22 mouse cellular contexts compared by ENCODE assay signal in the genomic region with DNA sequence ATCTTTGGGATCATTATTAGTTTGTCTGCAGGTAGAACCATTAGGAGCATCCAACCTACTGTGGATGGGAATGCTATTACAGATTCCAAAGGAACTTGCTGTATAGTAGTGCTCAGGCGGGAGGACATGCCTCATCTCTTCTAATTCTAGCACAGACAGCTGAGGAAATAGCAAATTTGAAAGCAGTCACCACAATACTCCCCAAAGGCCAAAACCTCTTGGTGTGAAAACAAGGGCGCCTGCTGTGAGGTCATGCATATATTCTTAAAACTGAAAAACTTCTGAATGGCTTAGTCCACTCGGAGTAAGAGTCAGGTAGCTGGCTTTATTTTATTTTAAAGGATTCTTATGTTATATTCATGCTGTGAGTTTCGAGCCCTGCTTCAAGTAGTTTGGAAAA.
"Had no signal": no experiment of that assay in that cellular context is flagged by ENCODE, and none has a peak within 500 bp of the region (broad histone marks: within the 10 kb centered on the region; RNA-seq: fewer than 3 reads in every experiment).

No protein-coding gene starts in this region.

- H3K4me1 ChIP-seq: limb, embryonic 12.5 days; limb, embryonic 15.5 days; neural tube, embryonic 12.5 days; neural tube, embryonic 15.5 days had no signal

- H3K9ac ChIP-seq: limb, embryonic 12.5 days; limb, embryonic 15.5 days; liver, embryonic 12.5 days; liver, embryonic 15.5 days; neural tube, embryonic 12.5 days; neural tube, embryonic 15.5 days had no signal

- H3K4me3 ChIP-seq: limb, embryonic 12.5 days; limb, embryonic 15.5 days; liver, embryonic 12.5 days; liver, embryonic 15.5 days; neural tube, embryonic 12.5 days; neural tube, embryonic 15.5 days had no signal

- H3K4me2 ChIP-seq: limb, embryonic 12.5 days; limb, embryonic 15.5 days; liver, embryonic 12.5 days; liver, embryonic 15.5 days; midbrain, embryonic 11.5 days; neural tube, embryonic 12.5 days; neural tube, embryonic 15.5 days had no signal

- H3K27me3 ChIP-seq: limb, embryonic 12.5 days; limb, embryonic 15.5 days; liver, embryonic 12.5 days; liver, embryonic 15.5 days; megakaryocyte, embryonic 14.5 days; neural tube, embryonic 12.5 days; neural tube, embryonic 15.5 days had no signal

- DNase-seq: kidney, adult 18-20 months; kidney, adult 9 months; kidney, postnatal 14 days; kidney, postnatal 4 days; left cerebral cortex, postnatal 4 days; lung, adult 2 months; lung, postnatal 14 days; midbrain, embryonic 14.5 days; right cerebral cortex, adult 18-20 months; right cerebral cortex, postnatal 14 days; right cerebral cortex, postnatal 4 days; thymus, adult 2 months; thymus, postnatal 14 days; thymus, postnatal 4 days had no signal

- H3K9me3 ChIP-seq: limb, embryonic 12.5 days; limb, embryonic 15.5 days; liver, embryonic 12.5 days; liver, embryonic 15.5 days; neural tube, embryonic 12.5 days; neural tube, embryonic 15.5 days had no signal

- H3K27ac ChIP-seq: limb, embryonic 12.5 days; limb, embryonic 15.5 days; liver, embryonic 12.5 days; liver, embryonic 15.5 days; neural tube, embryonic 12.5 days; neural tube, embryonic 15.5 days had no signal

- H3K36me3 ChIP-seq: limb, embryonic 12.5 days; limb, embryonic 15.5 days; liver, embryonic 12.5 days; liver, embryonic 15.5 days; neural tube, embryonic 12.5 days; neural tube, embryonic 15.5 days had no signal
